Mouse (Mus musculus) stomach, postnatal 0 days (tissue): ENCODE results near the gene Alx1. TPM values are rescaled to one million over a fixed set of nuclear protein-coding genes. Genes with fewer than 3 reads are reported as not detected.

Experiments used
- ATAC-seq: fragments of 200-750 bp; cut with Nextera tagmentation; 2 replicates; pipeline ENCODE4 v1.8.0; 2017; ENCODE audit not compliant: low FRiP score, low TSS enrichment
- DNase-seq: peaks from one replicate; pipeline ENCODE4 v3.0.0-alpha.2; 2016; ENCODE audit warnings: low spot score
- H3K27ac ChIP-seq: fragments of 300-500 bp; sonication (generic); replicated peaks from 2 replicates; pipeline ENCODE4 v1.5.1; 2014; ENCODE audit warnings: mild to moderate bottlenecking, control low read depth
- H3K27me3 ChIP-seq: fragments of 300-500 bp; sonication (generic); 2 replicates; pipeline ENCODE4 v1.6.1; 2014; ENCODE audit warnings: low read length; ENCODE audit not compliant: control insufficient read depth, insufficient read depth
- H3K36me3 ChIP-seq: fragments of 300-500 bp; sonication (generic); 2 replicates; pipeline ENCODE4 v1.6.1; 2014; ENCODE audit warnings: low read length, mixed read lengths; ENCODE audit not compliant: control insufficient read depth, insufficient read depth
- H3K4me1 ChIP-seq: fragments of 300-500 bp; sonication (generic); replicated peaks from 2 replicates; pipeline ENCODE4 v1.6.1; 2014; ENCODE audit warnings: antibody characterized with exemption; ENCODE audit not compliant: control insufficient read depth, insufficient read depth
- H3K4me2 ChIP-seq: fragments of 300-500 bp; sonication (generic); replicated peaks from 2 replicates; pipeline ENCODE4 v1.6.1; 2014; ENCODE audit warnings: low read depth, mild to moderate bottlenecking, control low read depth, moderate library complexity
- H3K4me3 ChIP-seq: fragments of 300-500 bp; sonication (generic); 2 replicates; pipeline ENCODE4 v1.5.1; 2014; ENCODE audit warnings: low read depth, low read length, control low read depth
- H3K9ac ChIP-seq: fragments of 300-500 bp; sonication (generic); 2 replicates; pipeline ENCODE4 v1.6.1; 2014; ENCODE audit warnings: mild to moderate bottlenecking, low read length, control low read depth, mixed read lengths
- H3K9me3 ChIP-seq: fragments of 300-500 bp; sonication (generic); 2 replicates; pipeline ENCODE4 v1.6.1; 2016; ENCODE audit warnings: low read length; ENCODE audit not compliant: control insufficient read depth
- CTCF ChIP-seq: IDR thresholded peaks from 2 replicates; pipeline ENCODE4 v1.5.1; 2016; ENCODE audit warnings: antibody characterized with exemption, low read depth, mild to moderate bottlenecking, moderate library complexity
- EP300 ChIP-seq: optimal IDR thresholded peaks from 2 replicates; pipeline ENCODE3; 2016; ENCODE audit warnings: antibody characterized with exemption
- WGBS: fragments of 180-500 bp; shearing (Covaris S2); extraction: QIAGEN DNeasy Blood & Tissue Kit; methylation state at CpG from one replicate; pipeline ENCODE4 v1.1.7; 2014; 5-methylcytosine and 5-hydroxymethylcytosine counted together
- polyA plus RNA-seq: library from polyadenylated mRNA; unstranded; fragments of >200 nt; fragmentation: Nextera tagmentation; extraction: Ambion mirVana; gene quantifications from 2 replicates; pipeline ENCODE4 v1.2.1, GENCODE M21; 2015

Alx1 gene
- polyA plus RNA-seq, 1 experiment from 2014 or later = not detected

- Histone ChIP-seq H3K27ac (no peak overlapping the region), H3K9ac (no peak overlapping the region), H3K9me3 (no peaks in the 10 kb centered on the region), H3K4me1 (no peaks in the 10 kb centered on the region), H3K4me3 (no peak overlapping the region), H3K36me3 (no peaks in the 10 kb centered on the region), H3K27me3 (peaks cover 24% of the 10 kb centered on the region; the same call in 1 of the 2 replicates), H3K4me2 (no peak overlapping the region)
- no peak for DNase-seq
- WGBS = 2% methylated on average over 23 of the region's 23 CpGs
- no peak for ATAC-seq
- no peak for TF ChIP-seq CTCF
- no peak for TF ChIP-seq EP300
Observed at GRCm38 (mm10) chr10:103029132-103029729, 784 bp downstream of the Alx1 start.

- Histone ChIP-seq H3K9me3 (no peaks in the 10 kb centered on the region), H3K4me2 (peak overlapping the region; percentile 51), H3K27ac (no peak overlapping the region), H3K27me3 (peaks cover 22% of the 10 kb centered on the region; the same call in 1 of the 2 replicates), H3K4me1 (no peaks in the 10 kb centered on the region), H3K9ac (no peak overlapping the region), H3K36me3 (no peaks in the 10 kb centered on the region), H3K4me3 (peak overlapping the region; percentile 39)
- DNase-seq (peak; percentile 29), ATAC-seq (0 out of 2 replicates have a peak, but pooled peaks have one; percentile 38)
- no peak for TF ChIP-seq CTCF
- TF ChIP-seq EP300 = no peak
- under 1% methylated on average over 45 of the region's 50 CpGs for WGBS
Observed at GRCm38 (mm10) chr10:103028253-103029131, 1.5 kb downstream of the Alx1 start.

GRCm38 (mm10) chr10:103027931-103028252 lies 2.1 kb downstream of the Alx1 start:
- Histone ChIP-seq H3K4me2 (peak overlapping the region; percentile 51), H3K4me3 (peak overlapping the region; percentile 39), H3K9ac (no peak overlapping the region), H3K27ac (no peak overlapping the region), H3K9me3 (no peaks in the 10 kb centered on the region), H3K27me3 (peaks cover 22% of the 10 kb centered on the region; the same call in 1 of the 2 replicates), H3K36me3 (no peaks in the 10 kb centered on the region), H3K4me1 (no peaks in the 10 kb centered on the region)
- no peak for DNase-seq
- TF ChIP-seq EP300 (no peak), CTCF (no peak)
- ATAC-seq = no peak
- under 1% methylated on average over 15 of the region's 15 CpGs for WGBS

DNA sequence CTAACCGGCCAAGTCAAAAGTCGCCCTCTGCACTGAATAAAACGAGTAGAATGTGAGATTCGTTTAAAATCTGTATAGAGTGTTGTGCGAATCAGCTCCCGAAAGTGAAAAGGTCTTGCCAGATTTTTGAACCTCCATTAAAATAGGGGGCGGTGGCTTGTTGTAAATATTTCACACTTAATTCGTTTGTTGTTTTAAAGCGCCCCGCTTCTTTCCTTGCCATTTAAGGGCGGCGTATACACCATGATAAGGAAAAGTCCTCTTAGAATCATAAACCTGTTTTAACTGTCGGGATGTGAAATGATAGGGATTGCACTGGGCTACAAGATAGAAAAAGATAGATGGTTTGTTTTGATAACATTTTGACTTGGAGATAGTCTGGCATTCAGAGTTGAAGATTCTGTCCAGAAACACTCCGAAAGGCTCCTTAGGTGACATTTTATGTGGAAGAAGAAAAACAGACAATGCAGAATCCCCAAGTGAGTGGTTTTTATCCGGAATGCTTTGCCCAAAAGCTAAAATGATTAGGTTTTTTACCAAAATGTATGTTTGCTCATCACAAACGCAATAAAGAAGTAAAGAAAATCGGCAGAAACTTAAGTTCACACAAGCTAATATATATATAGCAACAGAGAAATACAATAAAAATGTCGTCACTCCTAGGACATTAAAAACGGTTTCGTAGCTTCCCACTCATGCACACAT lies 2.6 kb downstream of the Alx1 start:
- Histone ChIP-seq H3K9ac (no peak overlapping the region), H3K27me3 (peaks cover 22% of the 10 kb centered on the region; the same call in 1 of the 2 replicates), H3K4me3 (no peak overlapping the region), H3K36me3 (no peaks in the 10 kb centered on the region), H3K27ac (no peak overlapping the region), H3K4me1 (no peaks in the 10 kb centered on the region), H3K4me2 (no peak overlapping the region), H3K9me3 (no peaks in the 10 kb centered on the region)
- DNase-seq (no peak), ATAC-seq (no peak)
- TF ChIP-seq CTCF (no peak), EP300 (no peak)
- WGBS = 3% methylated on average over 20 of the region's 20 CpGs

DNA sequence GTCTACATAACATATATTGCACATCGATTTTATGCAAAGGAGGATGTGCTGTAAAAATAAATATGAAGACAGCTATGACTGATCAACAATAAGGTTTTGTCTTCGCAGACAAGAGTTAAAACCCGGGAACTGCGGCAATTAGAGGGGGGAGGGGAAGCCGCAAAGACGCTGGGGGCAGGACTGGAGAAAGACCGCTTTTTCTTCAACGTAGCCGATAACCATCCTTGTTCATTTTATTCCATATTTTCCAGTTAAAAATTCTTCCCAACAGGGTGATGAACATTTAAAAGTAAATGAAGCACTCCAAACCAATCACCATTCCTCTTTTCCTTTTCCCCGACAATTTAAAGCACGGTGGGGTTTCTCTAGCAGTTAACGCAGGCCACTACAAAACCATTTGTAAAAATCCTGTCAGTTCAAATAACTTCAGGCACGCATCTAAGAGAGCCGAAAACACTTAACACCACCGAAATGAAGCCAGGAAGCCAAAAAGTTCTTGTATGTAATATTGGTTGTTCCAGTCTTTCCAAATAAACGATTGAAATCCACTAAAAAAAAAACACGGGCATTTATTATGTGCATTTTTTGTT lies 3.3 kb downstream of the Alx1 start:
- no peaks in the 10 kb centered on the region for H3K36me3 ChIP-seq
- no peaks in the 10 kb centered on the region for H3K4me1 ChIP-seq
- H3K9me3 ChIP-seq = no peaks in the 10 kb centered on the region
- H3K27me3 ChIP-seq = peaks cover 22% of the 10 kb centered on the region; the same call in 1 of the 2 replicates
- no peak overlapping the region for H3K4me3 ChIP-seq
- no peak for DNase-seq
- no peak overlapping the region for H3K4me2 ChIP-seq
- H3K27ac ChIP-seq = no peak overlapping the region
- no peak for ATAC-seq
- whole genome bisulfite sequencing = 2% methylated on average over 17 of the region's 17 CpGs
- no peak for TF ChIP-seq EP300
- TF ChIP-seq CTCF = no peak
- no peak overlapping the region for H3K9ac ChIP-seq
